22 mouse cellular contexts compared by ENCODE assay signal in the genomic region with DNA sequence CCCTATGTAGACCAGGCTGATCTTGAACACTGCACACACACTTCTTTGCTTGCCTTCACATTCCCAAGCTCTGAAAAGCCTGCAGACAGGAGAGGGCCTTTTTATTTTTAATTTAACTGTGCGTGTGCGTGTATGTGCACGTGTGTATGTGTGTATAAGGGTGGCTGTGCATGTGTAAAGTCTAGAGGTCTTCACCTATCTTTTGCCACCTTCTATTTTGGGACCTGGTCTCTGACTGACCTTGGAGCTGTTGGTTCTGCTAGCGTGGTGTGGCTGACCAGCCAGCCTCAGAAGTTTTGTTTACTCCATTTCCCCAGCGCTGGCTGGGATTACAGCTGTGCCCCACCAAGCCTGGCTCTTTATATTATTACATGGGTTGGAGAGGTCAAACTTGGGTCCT.
DNase-seq lines count a peak whose midpoint lies in the region; ATAC-seq and TF ChIP-seq lines count a peak whose summit lies in the region.
"Had no signal": no experiment of that assay in that cellular context is flagged by ENCODE, and none has a peak within 500 bp of the region (broad histone marks: within the 10 kb centered on the region; RNA-seq: fewer than 3 reads in every experiment).

No protein-coding gene starts in this region.

- TF ChIP-seq CTCF in heart, postnatal 0 days (IDR thresholded peaks at IDR 0.05; ENCODE audit: low read depth) = no peak

- intact Hi-C loops in heart, postnatal 14 days (cut with DNase I) = no loop called here
- intact Hi-C loops in heart, postnatal 36 days (cut with DNase I) = loop anchor here (2.0 kb wide), 1 partner anchor 313 kb away; no protein-coding TSS in a partner anchor

- no peak overlapping the region for H3K4me3 ChIP-seq in heart, embryonic 14.5 days (ENCODE audit: control insufficient read depth in 1 of 2, insufficient read depth in 1 of 2, low read depth in 1 of 2, low read length in 2 of 2)
- H3K4me3 ChIP-seq in heart, embryonic 11.5 days (ENCODE audit: low read depth, low read length) = no peak overlapping the region
- H3K4me3 ChIP-seq in heart, postnatal 0 days (ENCODE audit: low read depth, low read length) = no peak overlapping the region
- H3K4me3 ChIP-seq: embryonic facial prominence, embryonic 12.5 days; embryonic facial prominence, embryonic 15.5 days; hindbrain, embryonic 12.5 days had no signal

- TF ChIP-seq EP300 in heart, postnatal 0 days (IDR thresholded peaks at IDR 0.05; ENCODE audit: low read depth) = 0 out of 2 replicates have a peak, but pooled peaks have one; percentile 28

- H3K27me3 ChIP-seq in heart, embryonic 14.5 days (ENCODE audit: control insufficient read depth, insufficient read depth, low read length) = no peaks in the 10 kb centered on the region
- no peaks in the 10 kb centered on the region for H3K27me3 ChIP-seq in heart, embryonic 11.5 days (ENCODE audit: control insufficient read depth, insufficient read depth, low read length)
- H3K27me3 ChIP-seq in heart, postnatal 0 days (ENCODE audit: control insufficient read depth, insufficient read depth, low read length) = no peaks in the 10 kb centered on the region
- H3K27me3 ChIP-seq: embryonic facial prominence, embryonic 12.5 days; embryonic facial prominence, embryonic 15.5 days had no signal

- ATAC-seq in heart, embryonic 14.5 days (ENCODE audit: insufficient number of reproducible peaks, insufficient read depth, low FRiP score, low read depth) = peak; percentile 26; the same call in 1 of the 2 replicates
- ATAC-seq in heart, embryonic 11.5 days (replicated peaks; ENCODE audit: insufficient number of reproducible peaks, low FRiP score, low TSS enrichment) = no peak
- ATAC-seq in heart, postnatal 0 days (ENCODE audit: insufficient read depth, low read depth) = peak; percentile 81
- ATAC-seq: CD4-positive, CD25-positive, alpha-beta regulatory T cell, adult 4 months; hindbrain, embryonic 16.5 days; inflammation-experienced regulatory T-cells, adult 6 months; intestine, embryonic 16.5 days had no signal

- peak; percentile 13 to 18 for DNase-seq in heart, adult 18-20 months
- DNase-seq in heart, postnatal 14 days = no peak
- DNase-seq in heart, postnatal 0 days (ENCODE audit: low spot score) = peak; percentile 45
- no peak for DNase-seq in heart, postnatal 36 days
- DNase-seq: adrenal gland, adult 2 months; adrenal gland, postnatal 14 days; cerebellum, adult 11 months; cerebellum, adult 2 months; cerebellum, adult 9-11 months; cerebellum, postnatal 25 days; gastrocnemius, postnatal 25 days; kidney, adult 18-20 months; kidney, adult 9 months had no signal

- H3K27ac ChIP-seq in heart, embryonic 14.5 days (replicated peaks in 1 of 2; ENCODE audit: control insufficient read depth in 1 of 2, insufficient read depth in 1 of 2, low read depth in 2 of 2, low read length in 2 of 2) = peak overlapping the region in 1 of 2 experiments; percentile 42; a peak in 2 of 4 replicates
- H3K27ac ChIP-seq in heart, embryonic 11.5 days (ENCODE audit: low read depth, low read length) = no peak overlapping the region
- H3K27ac ChIP-seq in heart, postnatal 0 days (ENCODE audit: low read depth) = peak overlapping the region; percentile 52; the same call in 1 of the 2 replicates
- H3K27ac ChIP-seq: embryonic facial prominence, embryonic 12.5 days; embryonic facial prominence, embryonic 15.5 days; hindbrain, embryonic 12.5 days had no signal

- H3K4me2 ChIP-seq in heart, embryonic 14.5 days (ENCODE audit: low read length) = no peak overlapping the region
- H3K4me2 ChIP-seq in heart, embryonic 11.5 days = no peak overlapping the region
- H3K4me2 ChIP-seq in heart, postnatal 0 days (ENCODE audit: low read depth, low read length) = no peak overlapping the region
- H3K4me2 ChIP-seq: embryonic facial prominence, embryonic 12.5 days; embryonic facial prominence, embryonic 15.5 days; hindbrain, embryonic 12.5 days had no signal

- WGBS in heart, embryonic 14.5 days = 40% methylated on average over 5 of the region's 5 CpGs
- WGBS in heart, embryonic 11.5 days (ENCODE audit: insufficient replicate concordance) = 52% methylated on average over 5 of the region's 5 CpGs
- WGBS in heart, postnatal 0 days = 32% methylated on average over 5 of the region's 5 CpGs

- no peaks in the 10 kb centered on the region for H3K9me3 ChIP-seq in heart, embryonic 14.5 days (ENCODE audit: control insufficient read depth, low read length)
- H3K9me3 ChIP-seq in heart, embryonic 11.5 days (replicated peaks; ENCODE audit: control insufficient read depth, low read length) = no peaks in the 10 kb centered on the region
- H3K9me3 ChIP-seq in heart, postnatal 0 days (replicated peaks; ENCODE audit: control insufficient read depth, low read length) = no peaks in the 10 kb centered on the region
- H3K9me3 ChIP-seq: embryonic facial prominence, embryonic 12.5 days; embryonic facial prominence, embryonic 15.5 days; hindbrain, embryonic 12.5 days had no signal

- peaks cover 7 to 8% of the 10 kb centered on the region in 2 experiments; a peak in 3 of 4 replicates for H3K4me1 ChIP-seq in heart, embryonic 14.5 days (ENCODE audit: control insufficient read depth in 2 of 2, insufficient read depth in 2 of 2, low read length in 2 of 2)
- no peaks in the 10 kb centered on the region for H3K4me1 ChIP-seq in heart, embryonic 11.5 days (ENCODE audit: control insufficient read depth, insufficient read depth, low read length)
- H3K4me1 ChIP-seq in heart, postnatal 0 days (ENCODE audit: control insufficient read depth, insufficient read depth) = 0 out of 2 replicates have a peak, but pooled peaks cover 9% of the 10 kb centered on the region
- H3K4me1 ChIP-seq: hindbrain, embryonic 12.5 days had no signal

- no peak overlapping the region for H3K9ac ChIP-seq in heart, embryonic 14.5 days (ENCODE audit: low read length)
- H3K9ac ChIP-seq in heart, embryonic 11.5 days (ENCODE audit: low read depth, low read length) = no peak overlapping the region
- no peak overlapping the region for H3K9ac ChIP-seq in heart, postnatal 0 days (replicated peaks; ENCODE audit: low read depth, low read length)
- H3K9ac ChIP-seq: embryonic facial prominence, embryonic 12.5 days; embryonic facial prominence, embryonic 15.5 days; hindbrain, embryonic 12.5 days had no signal

- no peaks in the 10 kb centered on the region for H3K36me3 ChIP-seq in heart, embryonic 14.5 days (ENCODE audit: control insufficient read depth, insufficient read depth, low read length)
- H3K36me3 ChIP-seq in heart, embryonic 11.5 days (ENCODE audit: control insufficient read depth, insufficient read depth, low read length) = no peaks in the 10 kb centered on the region
- no peaks in the 10 kb centered on the region for H3K36me3 ChIP-seq in heart, postnatal 0 days (replicated peaks; ENCODE audit: control insufficient read depth, insufficient read depth, low read length)
- H3K36me3 ChIP-seq: embryonic facial prominence, embryonic 12.5 days; embryonic facial prominence, embryonic 15.5 days; hindbrain, embryonic 12.5 days had no signal

Comparison
In these comparisons a context has a peak if more than half of its experiments do, and no peak if none do; other contexts are left out.
1. DNase-seq: peak in heart, adult 18-20 months (2 of 2) and heart, postnatal 0 days (single experiment); none in heart, postnatal 14 days (0 of 2) and heart, postnatal 36 days (0 of 2).